Mouse (Mus musculus): Measurements from ENCODE around the gene Ly6g6c. TPM values are rescaled to one million over a fixed set of nuclear protein-coding genes. Genes with fewer than 3 reads are reported as not detected.
A peak's percentile ranks its signal among the peaks of the same experiment; 100 is the strongest.

Ly6g6c gene
- polyA plus RNA-seq, 1 experiment from 2014 or later = 131 TPM

DNA sequence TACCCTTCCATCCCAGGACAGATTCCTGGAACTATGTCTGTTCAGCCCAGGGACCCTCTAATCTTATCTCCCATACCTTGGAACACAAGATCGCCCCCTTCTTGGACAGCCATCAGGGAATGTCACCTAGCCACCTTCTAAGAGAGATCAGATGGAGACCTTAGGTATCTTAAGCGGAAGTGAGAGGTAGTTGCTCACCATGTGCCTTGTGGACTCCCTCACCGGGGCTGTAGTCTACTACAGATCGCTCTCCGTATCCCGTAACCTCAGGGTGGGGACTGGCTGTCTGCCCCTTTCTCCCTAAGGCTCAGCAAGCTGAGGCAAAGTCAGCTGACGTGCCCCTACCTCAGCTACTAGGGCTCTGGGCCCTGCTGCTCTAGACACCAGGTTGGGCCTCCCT lies 38.9 kb downstream of the Ly6g6c start:
- Histone ChIP-seq H3K4me1 (peaks cover 7% of the 10 kb centered on the region), H3K9me3 (replicated peaks) (no peaks in the 10 kb centered on the region), H3K4me3 (replicated peaks) (no peak overlapping the region), H3K4me2 (replicated peaks) (no peak overlapping the region), H3K9ac (no peak overlapping the region), H3K36me3 (peaks cover 49% of the 10 kb centered on the region), H3K27me3 (no peaks in the 10 kb centered on the region), H3K27ac (replicated peaks) (no peak overlapping the region)
- 86% methylated on average over 7 of the region's 7 CpGs for WGBS
- no peak for ATAC-seq (ENCODE audit: insufficient number of reproducible peaks, low FRiP score, low TSS enrichment, low read depth)

DNA sequence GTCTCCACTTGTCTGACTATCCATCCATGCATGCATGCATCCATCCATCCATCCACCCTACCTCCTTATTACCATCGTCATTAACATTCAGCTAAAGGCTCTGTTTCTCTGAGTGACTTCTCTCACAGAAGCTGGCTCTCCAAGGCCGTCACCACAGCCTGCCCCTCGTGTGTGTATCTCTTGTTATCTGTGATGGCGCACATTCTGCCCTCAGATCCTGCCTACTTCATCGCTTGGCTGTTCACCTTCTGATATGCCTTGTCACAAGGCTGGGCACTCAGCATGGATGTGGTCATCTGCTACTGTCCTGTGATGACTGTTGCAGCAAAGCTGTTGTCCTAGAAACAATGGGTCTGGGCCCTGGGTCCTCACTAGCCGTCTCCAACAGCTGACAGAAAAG lies 39.6 kb downstream of the Ly6g6c start:
- H3K9ac ChIP-seq = no peak overlapping the region
- H3K9me3 ChIP-seq (replicated peaks) = no peaks in the 10 kb centered on the region
- no peak overlapping the region for H3K4me2 ChIP-seq (replicated peaks)
- H3K4me3 ChIP-seq (replicated peaks) = no peak overlapping the region
- no peak overlapping the region for H3K27ac ChIP-seq (replicated peaks)
- WGBS = 73% methylated on average over 6 of the region's 6 CpGs
- H3K27me3 ChIP-seq = no peaks in the 10 kb centered on the region
- peaks cover 43% of the 10 kb centered on the region for H3K36me3 ChIP-seq
- ATAC-seq (ENCODE audit: insufficient number of reproducible peaks, low FRiP score, low TSS enrichment, low read depth) = no peak
- peaks cover 7% of the 10 kb centered on the region for H3K4me1 ChIP-seq

DNA sequence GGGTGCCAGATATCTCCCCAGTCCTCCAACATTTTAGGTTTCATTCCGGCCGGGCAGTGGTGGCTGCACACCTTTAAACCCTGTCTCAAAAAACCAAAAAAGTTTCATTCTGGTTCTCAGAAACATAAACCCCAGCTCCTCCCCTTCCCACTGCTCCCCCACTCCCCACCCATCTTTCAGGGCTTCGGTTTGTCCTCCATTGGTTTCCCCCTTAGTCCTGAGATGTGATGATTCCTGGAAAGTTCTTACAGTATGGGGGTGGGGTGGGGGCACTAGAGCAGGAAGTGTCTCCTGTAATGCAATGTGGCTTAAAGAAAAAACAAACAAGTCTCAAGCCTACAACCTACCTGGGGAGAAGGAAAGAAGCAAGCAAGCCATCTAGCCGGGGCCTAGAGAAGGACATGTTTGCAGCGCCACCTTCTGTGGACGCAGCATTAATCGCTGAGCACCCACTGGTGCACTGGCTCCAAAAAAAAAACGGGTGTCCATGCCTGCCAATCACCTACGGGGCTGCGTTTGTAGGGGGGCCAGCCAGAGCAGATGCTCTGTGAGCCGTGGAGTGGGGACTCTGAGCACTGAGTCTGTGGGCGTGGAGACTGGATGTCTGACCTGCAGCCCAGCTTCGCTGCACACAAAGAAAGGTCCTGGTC lies 40.7 kb downstream of the Ly6g6c start:
- Histone ChIP-seq H3K9me3 (replicated peaks) (no peaks in the 10 kb centered on the region), H3K27me3 (no peaks in the 10 kb centered on the region), H3K4me1 (peaks cover 7% of the 10 kb centered on the region), H3K27ac (replicated peaks) (no peak overlapping the region), H3K4me3 (replicated peaks) (0 out of 2 replicates have a peak overlapping the region, but pooled peaks have one; percentile 13), H3K36me3 (peaks cover 32% of the 10 kb centered on the region), H3K4me2 (replicated peaks) (peak overlapping the region; percentile 40), H3K9ac (no peak overlapping the region)
- 24% methylated on average over 13 of the region's 13 CpGs for WGBS
- no peak for ATAC-seq (ENCODE audit: insufficient number of reproducible peaks, low FRiP score, low TSS enrichment, low read depth)

DNA sequence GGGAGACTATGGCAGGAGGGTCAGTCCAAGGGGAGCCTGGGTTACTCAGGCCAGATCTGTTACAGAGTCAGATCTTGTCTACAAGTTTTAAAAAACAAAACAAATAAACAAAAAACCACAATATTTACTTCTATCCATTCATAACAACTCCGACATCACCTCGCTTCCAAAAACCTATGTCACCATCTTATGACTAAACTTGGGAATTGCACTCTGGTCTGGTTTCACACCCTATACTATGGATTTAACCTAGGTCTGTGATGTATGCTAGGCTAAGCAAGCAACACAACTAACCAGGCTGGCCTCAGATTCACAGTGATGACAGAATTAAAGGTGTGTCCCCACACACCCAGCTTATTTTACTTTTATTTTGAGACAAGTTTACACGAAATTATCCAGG lies 41.3 kb downstream of the Ly6g6c start:
- 62% methylated on average over 3 of the region's 3 CpGs for WGBS
- no peak for ATAC-seq (ENCODE audit: insufficient number of reproducible peaks, low FRiP score, low TSS enrichment, low read depth)

DNA sequence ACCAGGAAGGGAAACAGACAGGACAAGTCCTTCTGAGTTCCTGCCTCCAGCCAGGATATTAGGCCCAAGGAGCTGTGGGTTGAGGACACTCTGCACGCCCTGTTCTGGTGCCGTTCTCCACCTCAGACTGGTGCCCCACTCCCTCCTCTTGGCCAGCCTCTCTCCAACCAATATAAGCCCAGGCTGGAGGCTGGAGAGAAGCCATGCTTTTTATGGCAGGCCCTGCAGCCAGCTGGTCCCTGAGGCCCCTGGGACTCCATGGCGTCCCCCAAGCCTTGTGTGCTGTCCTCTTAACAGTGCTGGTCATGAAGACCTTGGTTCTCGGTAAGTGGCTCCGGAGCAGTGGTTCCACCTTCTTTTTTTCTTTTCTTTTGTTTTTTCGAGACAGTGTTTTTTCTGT lies 42.9 kb downstream of the Ly6g6c start, which contains the start of gene Ly6g5c:
Gene Ly6g5c, plus strand, starts transcription at position 183 of the 400 bp plus-strand sequence.
- H3K4me1 ChIP-seq = peaks cover 7% of the 10 kb centered on the region
- H3K9ac ChIP-seq = no peak within 1 kb of the TSS
- WGBS = 85% methylated on average over 6 of the region's 6 CpGs
- no peaks in the 10 kb centered on the region for H3K27me3 ChIP-seq
- ATAC-seq (ENCODE audit: insufficient number of reproducible peaks, low FRiP score, low TSS enrichment, low read depth) = no peak
- H3K9me3 ChIP-seq (replicated peaks) = no peaks in the 10 kb centered on the region
- no peak within 1 kb of the TSS for H3K4me3 ChIP-seq (replicated peaks)
- H3K36me3 ChIP-seq = peaks cover 10% of the 10 kb centered on the region; the same call in 1 of the 2 replicates
- H3K27ac ChIP-seq (replicated peaks) = no peak within 1 kb of the TSS
- no peak within 1 kb of the TSS for H3K4me2 ChIP-seq (replicated peaks)

More for the DNA sequence above, 41.3 kb downstream of the Ly6g6c start:
- no peak overlapping the region for H3K9ac ChIP-seq
- no peaks in the 10 kb centered on the region for H3K9me3 ChIP-seq (replicated peaks)
- H3K27me3 ChIP-seq = no peaks in the 10 kb centered on the region
- H3K4me3 ChIP-seq (replicated peaks) = 0 out of 2 replicates have a peak overlapping the region, but pooled peaks have one; percentile 13
- H3K4me2 ChIP-seq (replicated peaks) = 0 out of 2 replicates have a peak overlapping the region, but pooled peaks have one; percentile 40
- H3K4me1 ChIP-seq = peaks cover 7% of the 10 kb centered on the region
- H3K36me3 ChIP-seq = peaks cover 26% of the 10 kb centered on the region
- H3K27ac ChIP-seq (replicated peaks) = no peak overlapping the region

DNA sequence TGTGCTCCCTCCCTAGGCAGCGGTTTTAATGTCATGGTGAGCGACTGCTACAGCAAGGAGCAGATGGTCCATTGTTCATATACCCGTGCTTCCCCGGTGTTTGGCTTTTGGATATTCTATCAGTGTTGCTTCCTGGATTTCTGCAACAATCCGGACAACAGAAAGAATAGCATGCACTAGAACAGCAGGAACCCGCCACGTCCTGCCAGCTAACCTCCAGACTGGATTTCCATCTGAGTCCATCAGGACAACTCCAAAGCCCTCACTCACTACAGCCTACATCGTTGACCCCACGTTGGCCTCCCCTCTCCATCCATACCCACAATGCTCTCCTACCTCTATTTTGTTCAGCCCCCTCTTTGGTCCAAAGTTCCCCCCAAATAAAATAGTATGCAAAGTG lies 46.6 kb downstream of the Ly6g6c start:
- Histone ChIP-seq H3K4me1 (no peaks in the 10 kb centered on the region), H3K4me2 (replicated peaks) (no peak overlapping the region), H3K9ac (no peak overlapping the region), H3K4me3 (replicated peaks) (no peak overlapping the region), H3K36me3 (peaks cover 30% of the 10 kb centered on the region), H3K27me3 (no peaks in the 10 kb centered on the region), H3K9me3 (replicated peaks) (no peaks in the 10 kb centered on the region), H3K27ac (replicated peaks) (no peak overlapping the region)
- WGBS = 78% methylated on average over 9 of the region's 9 CpGs
- ATAC-seq (ENCODE audit: insufficient number of reproducible peaks, low FRiP score, low TSS enrichment, low read depth) = no peak

DNA sequence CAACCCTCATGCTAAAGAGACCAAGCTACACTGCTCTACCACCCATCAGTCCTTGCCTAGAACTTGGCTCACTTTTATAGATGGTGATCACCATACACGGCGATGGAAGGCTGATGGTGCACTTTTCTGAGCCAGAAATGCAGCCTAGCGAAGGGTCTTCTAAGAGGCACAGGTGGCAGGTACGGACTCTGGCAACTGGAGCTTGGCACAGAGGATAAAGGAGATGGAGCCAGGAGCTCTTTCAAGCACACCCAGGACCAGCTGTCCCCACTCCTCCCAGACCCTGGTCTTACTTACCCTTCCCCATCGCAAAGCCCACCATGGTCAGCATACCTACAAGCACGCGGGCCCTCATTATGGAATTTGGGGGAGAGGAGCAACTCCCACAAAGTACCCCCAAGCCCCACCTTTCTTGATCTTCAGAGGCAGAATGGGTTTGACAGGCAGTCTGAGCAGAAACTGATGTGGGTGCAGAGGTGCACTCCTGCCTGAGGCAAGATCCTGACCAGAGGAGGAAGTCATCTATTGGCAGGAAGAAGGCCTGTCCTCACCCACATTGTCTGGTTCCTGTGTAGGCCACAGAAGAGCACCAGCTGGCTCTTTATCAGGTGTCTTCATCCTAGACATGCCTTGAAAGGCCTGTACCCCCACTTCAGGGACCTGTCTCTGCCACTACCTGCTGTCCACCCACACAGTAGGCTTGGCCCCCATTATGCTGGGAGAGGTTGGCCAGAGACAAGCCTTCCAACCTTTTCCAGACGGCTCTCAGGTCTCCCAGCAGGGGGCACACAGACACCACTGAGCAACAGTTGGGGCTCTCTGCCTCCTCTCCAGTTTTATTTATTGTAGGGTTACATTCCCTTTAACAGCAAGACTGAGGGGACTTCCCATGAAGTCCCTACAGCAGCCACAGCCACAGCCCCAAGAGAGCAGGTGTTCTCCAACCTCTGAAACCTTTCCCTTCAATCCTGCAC lies 50.1 kb downstream of the Ly6g6c start, which contains the start of gene Ly6g5b:
Gene Ly6g5b, minus strand, starts transcription at position 383 of the 974 bp plus-strand sequence.
- Histone ChIP-seq H3K36me3 (peaks cover 55% of the 10 kb centered on the region), H3K9me3 (replicated peaks) (no peaks in the 10 kb centered on the region), H3K4me1 (peaks cover 9% of the 10 kb centered on the region), H3K27me3 (no peaks in the 10 kb centered on the region), H3K4me2 (replicated peaks) (no peak within 1 kb of the TSS), H3K4me3 (replicated peaks) (no peak within 1 kb of the TSS), H3K27ac (replicated peaks) (no peak within 1 kb of the TSS), H3K9ac (no peak within 1 kb of the TSS)
- 85% methylated on average over 8 of the region's 8 CpGs for WGBS
- no peak for ATAC-seq (ENCODE audit: insufficient number of reproducible peaks, low FRiP score, low TSS enrichment, low read depth)

Other genes starting within 250 kb of the Ly6g6c start
- gene Stk19, start 228.4 kb upstream of the Ly6g6c start, polyA plus RNA-seq (2015; fragmentation: Nextera tagmentation; extraction: Ambion mirVana) = 30.4 and 33.8 TPM in 2 replicates
- 66.2 and 70.7 TPM in 2 replicates for gene Dxo, start 228.4 kb upstream of the Ly6g6c start, polyA plus RNA-seq (2015; fragmentation: Nextera tagmentation; extraction: Ambion mirVana)
- gene Skiv2l, start 215.2 kb upstream of the Ly6g6c start, polyA plus RNA-seq (2015; fragmentation: Nextera tagmentation; extraction: Ambion mirVana) = 50.6 and 55.0 TPM in 2 replicates
- 97.7 and 114 TPM in 2 replicates for gene Nelfe, start 215.0 kb upstream of the Ly6g6c start, polyA plus RNA-seq (2015; fragmentation: Nextera tagmentation; extraction: Ambion mirVana)
- gene Cfb, start 202.9 kb upstream of the Ly6g6c start, polyA plus RNA-seq (2015; fragmentation: Nextera tagmentation; extraction: Ambion mirVana) = 2.9 and 3.2 TPM in 2 replicates
- 3.2 and 4.2 TPM in 2 replicates for gene Zbtb12, start 185.9 kb upstream of the Ly6g6c start, polyA plus RNA-seq (2015; fragmentation: Nextera tagmentation; extraction: Ambion mirVana)
- not detected in 2 replicates for gene Gm20547, start 183.3 kb upstream of the Ly6g6c start, polyA plus RNA-seq (2015; fragmentation: Nextera tagmentation; extraction: Ambion mirVana)
- 6.7 and 7.3 TPM in 2 replicates for gene C2, start 167.1 kb upstream of the Ly6g6c start, polyA plus RNA-seq (2015; fragmentation: Nextera tagmentation; extraction: Ambion mirVana)
- gene Ehmt2, start 166.9 kb upstream of the Ly6g6c start, polyA plus RNA-seq (2015; fragmentation: Nextera tagmentation; extraction: Ambion mirVana) = 86.8 and 92.7 TPM in 2 replicates
- gene Slc44a4, start 150.9 kb upstream of the Ly6g6c start, polyA plus RNA-seq (2015; fragmentation: Nextera tagmentation; extraction: Ambion mirVana) = 0.49 and 0.69 TPM in 2 replicates
- 20.8 and 22.7 TPM in 2 replicates for gene Neu1, start 134.1 kb upstream of the Ly6g6c start, polyA plus RNA-seq (2015; fragmentation: Nextera tagmentation; extraction: Ambion mirVana)
- gene Hspa1b, start 106.2 kb upstream of the Ly6g6c start, polyA plus RNA-seq (2015; fragmentation: Nextera tagmentation; extraction: Ambion mirVana) = 2.2 and 3.4 TPM in 2 replicates
- not detected in 2 replicates for gene Gm20481, start 95.5 kb upstream of the Ly6g6c start, polyA plus RNA-seq (2015; fragmentation: Nextera tagmentation; extraction: Ambion mirVana)
- 19.5 and 19.7 TPM in 2 replicates for gene Hspa1a, start 93.2 kb upstream of the Ly6g6c start, polyA plus RNA-seq (2015; fragmentation: Nextera tagmentation; extraction: Ambion mirVana)
- 0.71 and 0.77 TPM in 2 replicates for gene Hspa1l, start 92.7 kb upstream of the Ly6g6c start, polyA plus RNA-seq (2015; fragmentation: Nextera tagmentation; extraction: Ambion mirVana)
- gene Lsm2, start 83.5 kb upstream of the Ly6g6c start, polyA plus RNA-seq (2015; fragmentation: Nextera tagmentation; extraction: Ambion mirVana) = 163 and 173 TPM in 2 replicates
- gene Vars, start 64.4 kb upstream of the Ly6g6c start, polyA plus RNA-seq (2015; fragmentation: Nextera tagmentation; extraction: Ambion mirVana) = 108 and 114 TPM in 2 replicates
- gene Vwa7, start 48.8 kb upstream of the Ly6g6c start, polyA plus RNA-seq (2015; fragmentation: Nextera tagmentation; extraction: Ambion mirVana) = 0.43 and 0.58 TPM in 2 replicates
- gene Sapcd1, start 37.4 kb upstream of the Ly6g6c start, polyA plus RNA-seq (2015; fragmentation: Nextera tagmentation; extraction: Ambion mirVana) = 21.5 and 23.4 TPM in 2 replicates
- gene Msh5, start 18.6 kb upstream of the Ly6g6c start, polyA plus RNA-seq (2015; fragmentation: Nextera tagmentation; extraction: Ambion mirVana) = 3.6 and 5.4 TPM in 2 replicates
- gene Clic1, start 15.4 kb upstream of the Ly6g6c start, polyA plus RNA-seq (2015; fragmentation: Nextera tagmentation; extraction: Ambion mirVana) = 324 and 329 TPM in 2 replicates
- 319 and 347 TPM in 2 replicates for gene Ddah2, start 6.4 kb upstream of the Ly6g6c start, polyA plus RNA-seq (2015; fragmentation: Nextera tagmentation; extraction: Ambion mirVana)
- 1.1 and 1.4 TPM in 2 replicates for gene Mpig6b, start 796 bp downstream of the Ly6g6c start, polyA plus RNA-seq (2015; fragmentation: Nextera tagmentation; extraction: Ambion mirVana)
- 31.4 and 33.0 TPM in 2 replicates for gene Ly6g6e, start 11.5 kb downstream of the Ly6g6c start, polyA plus RNA-seq (2015; fragmentation: Nextera tagmentation; extraction: Ambion mirVana)
- 1.5 and 2.3 TPM in 2 replicates for gene Ly6g6d, start 12.7 kb downstream of the Ly6g6c start, polyA plus RNA-seq (2015; fragmentation: Nextera tagmentation; extraction: Ambion mirVana)
- 0.20 and 0.28 TPM in 2 replicates for gene Ly6g6f, start 20.2 kb downstream of the Ly6g6c start, polyA plus RNA-seq (2015; fragmentation: Nextera tagmentation; extraction: Ambion mirVana)
- gene Abhd16a, start 23.9 kb downstream of the Ly6g6c start, polyA plus RNA-seq (2015; fragmentation: Nextera tagmentation; extraction: Ambion mirVana) = 102 and 105 TPM in 2 replicates
- gene Ly6g5c, start 42.9 kb downstream of the Ly6g6c start, polyA plus RNA-seq (2015; fragmentation: Nextera tagmentation; extraction: Ambion mirVana) = not detected in 2 replicates
- gene Ly6g5b, start 50.0 kb downstream of the Ly6g6c start, polyA plus RNA-seq (2015; fragmentation: Nextera tagmentation; extraction: Ambion mirVana) = 1.4 and 1.8 TPM in 2 replicates
- 19.5 and 20.1 TPM in 2 replicates for gene Gpank1, start 56.1 kb downstream of the Ly6g6c start, polyA plus RNA-seq (2015; fragmentation: Nextera tagmentation; extraction: Ambion mirVana)
- gene Csnk2b, start 56.7 kb downstream of the Ly6g6c start, polyA plus RNA-seq (2015; fragmentation: Nextera tagmentation; extraction: Ambion mirVana) = 278 and 279 TPM in 2 replicates
- 11.2 and 12.2 TPM in 2 replicates for gene D17H6S53E, start 61.0 kb downstream of the Ly6g6c start, polyA plus RNA-seq (2015; fragmentation: Nextera tagmentation; extraction: Ambion mirVana)
- 0.17 TPM in 1 of 2 replicates, not detected in the other for gene Apom, start 66.7 kb downstream of the Ly6g6c start, polyA plus RNA-seq (2015; fragmentation: Nextera tagmentation; extraction: Ambion mirVana)
- gene Bag6, start 69.8 kb downstream of the Ly6g6c start, polyA plus RNA-seq (2015; fragmentation: Nextera tagmentation; extraction: Ambion mirVana) = 57.8 TPM in 2 replicates
- gene Prrc2a, start 99.5 kb downstream of the Ly6g6c start, polyA plus RNA-seq (2015; fragmentation: Nextera tagmentation; extraction: Ambion mirVana) = 179 and 198 TPM in 2 replicates
- 15.5 and 17.5 TPM in 2 replicates for gene Aif1, start 110.7 kb downstream of the Ly6g6c start, polyA plus RNA-seq (2015; fragmentation: Nextera tagmentation; extraction: Ambion mirVana)
- 27.2 and 27.4 TPM in 2 replicates for gene Lst1, start 123.1 kb downstream of the Ly6g6c start, polyA plus RNA-seq (2015; fragmentation: Nextera tagmentation; extraction: Ambion mirVana)
- gene Ltb, start 129.1 kb downstream of the Ly6g6c start, polyA plus RNA-seq (2015; fragmentation: Nextera tagmentation; extraction: Ambion mirVana) = 2.3 and 2.9 TPM in 2 replicates
- gene Tnf, start 136.6 kb downstream of the Ly6g6c start, polyA plus RNA-seq (2015; fragmentation: Nextera tagmentation; extraction: Ambion mirVana) = 0.47 and 0.76 TPM in 2 replicates
- 0.27 and 0.32 TPM in 2 replicates for gene Lta, start 140.0 kb downstream of the Ly6g6c start, polyA plus RNA-seq (2015; fragmentation: Nextera tagmentation; extraction: Ambion mirVana)
- gene Gm16181, start 155.4 kb downstream of the Ly6g6c start, polyA plus RNA-seq (2015; fragmentation: Nextera tagmentation; extraction: Ambion mirVana) = 0.57 TPM in 1 of 2 replicates, not detected in the other
- 4.1 and 4.4 TPM in 2 replicates for gene Atp6v1g2, start 168.3 kb downstream of the Ly6g6c start, polyA plus RNA-seq (2015; fragmentation: Nextera tagmentation; extraction: Ambion mirVana)
- 11.8 and 12.7 TPM in 2 replicates for gene Nfkbil1, start 170.4 kb downstream of the Ly6g6c start, polyA plus RNA-seq (2015; fragmentation: Nextera tagmentation; extraction: Ambion mirVana)
- 406 and 413 TPM in 2 replicates for gene Ddx39b, start 176.4 kb downstream of the Ly6g6c start, polyA plus RNA-seq (2015; fragmentation: Nextera tagmentation; extraction: Ambion mirVana)
- 81.6 and 82.0 TPM in 2 replicates for gene H2-D1, start 197.3 kb downstream of the Ly6g6c start, polyA plus RNA-seq (2015; fragmentation: Nextera tagmentation; extraction: Ambion mirVana)

All from embryonic facial prominence, embryonic 15.5 days (tissue).